Mouse (Mus musculus) heart, adult 2 months (tissue): ENCODE measurements around the gene Ypel1.

Source experiments
- CTCF ChIP-seq: fragments of 200-600 bp; IDR thresholded peaks from 2 replicates; pipeline ENCODE4 v1.8.1; 2022; ENCODE audit warnings: antibody characterized with exemption, mild to moderate bottlenecking, moderate library complexity
- POLR2A ChIP-seq: fragments of 200-500 bp; IDR thresholded peaks from 2 replicates; pipeline ENCODE4 v1.6.1; 2011; ENCODE audit warnings: mild to moderate bottlenecking, low read depth, low read length, control low read depth; ENCODE audit not compliant: insufficient read depth

- TF ChIP-seq POLR2A (no peak), CTCF (no peak)
These were observed 33.2 kb downstream of the Ypel1 start for GRCm38 (mm10) chr16:17102630-17103220.
